Mouse (Mus musculus): ENCODE results near the gene Raly.
A peak's percentile ranks its signal among the peaks of the same experiment; 100 is the strongest.
"Not testable (repeated sequence)": the region's sequence is repeated elsewhere in the genome, so short reads cannot be mapped to it uniquely, and the experiment has no call there.

Gene Raly

GRCm38 (mm10) chr2:154855383-154855782 is 64.5 kb downstream of the Raly start:
- peak in 1 of 2 experiments; percentile 19 for DNase-seq

GRCm38 (mm10) chr2:154863672-154864071 is 72.8 kb downstream of the Raly start:
- no peak for DNase-seq

GRCm38 (mm10) chr2:154865696-154866095 is 74.8 kb downstream of the Raly start:
- no peak for DNase-seq

- DNase-seq: no peak
Observed at GRCm38 (mm10) chr2:154868106-154868505, 77.2 kb downstream of the Raly start.

- no peak for DNase-seq
Observed at GRCm38 (mm10) chr2:154869954-154870641, 79.2 kb downstream of the Raly start.

GRCm38 (mm10) chr2:154876621-154877020 is 85.7 kb downstream of the Raly start:
- no peak for DNase-seq

GRCm38 (mm10) chr2:154891585-154891984 is 100.7 kb downstream of the Raly start:
- no peak for DNase-seq

- peak; percentile 95 to 97 for DNase-seq
Observed at GRCm38 (mm10) chr2:154892201-154893044, 101.5 kb downstream of the Raly start, which contains the start of gene Eif2s2. Eif2s2 (minus strand) TSS chr2:154892935.

GRCm38 (mm10) chr2:154893045-154893385 is 102.1 kb downstream of the Raly start:
- DNase-seq: no peak

GRCm38 (mm10) chr2:154893548-154893947 is 102.7 kb downstream of the Raly start:
- no peak for DNase-seq

- not testable (repeated sequence) for DNase-seq
Observed at GRCm38 (mm10) chr2:154899004-154899403, 108.1 kb downstream of the Raly start.

- not testable (repeated sequence) for DNase-seq
Observed at GRCm38 (mm10) chr2:154899412-154899811, 108.5 kb downstream of the Raly start.

- no peak for DNase-seq
Observed at GRCm38 (mm10) chr2:154902111-154902510, 111.2 kb downstream of the Raly start.

- DNase-seq: no peak
Observed at GRCm38 (mm10) chr2:154905796-154906195, 114.9 kb downstream of the Raly start.

- DNase-seq: not testable (repeated sequence)
Observed at GRCm38 (mm10) chr2:154908223-154908622, 117.3 kb downstream of the Raly start.

- DNase-seq: no peak
Observed at GRCm38 (mm10) chr2:154909789-154910188, 118.9 kb downstream of the Raly start.

GRCm38 (mm10) chr2:154915922-154916541 is 125.1 kb downstream of the Raly start:
- DNase-seq: no peak

GRCm38 (mm10) chr2:154916547-154916946 is 125.7 kb downstream of the Raly start:
- DNase-seq: no peak

All from thymus, adult 18-20 months (tissue).